Mouse (Mus musculus) lung, embryonic 15.5 days (tissue): ENCODE data around the gene Clk3. TPM values are rescaled to one million over a fixed set of nuclear protein-coding genes. Genes with fewer than 3 reads are reported as not detected.

ENCODE experiments used
- ATAC-seq: fragments of 200-750 bp; cut with Nextera tagmentation; 2 replicates; pipeline ENCODE4 v1.8.0; 2017; ENCODE audit warnings: moderate number of reproducible peaks, borderline replicate concordance; ENCODE audit not compliant: low FRiP score, low TSS enrichment; ENCODE audit errors: extremely low read depth
- H3K27ac ChIP-seq: fragments of 300-500 bp; sonication (generic); 2 replicates; pipeline ENCODE4 v1.5.1; 2015; ENCODE audit warnings: moderate library complexity, mild to moderate bottlenecking, inconsistent platforms
- H3K27me3 ChIP-seq: fragments of 300-500 bp; sonication (generic); 2 replicates; pipeline ENCODE4 v1.6.1; 2015; ENCODE audit warnings: inconsistent platforms
- H3K36me3 ChIP-seq: fragments of 300-500 bp; sonication (generic); 2 replicates; pipeline ENCODE4 v1.6.1; 2015; ENCODE audit warnings: inconsistent platforms
- H3K4me1 ChIP-seq: fragments of 300-500 bp; sonication (generic); 2 replicates; pipeline ENCODE4 v1.6.1; 2015; ENCODE audit warnings: inconsistent platforms
- H3K4me2 ChIP-seq: fragments of 300-500 bp; sonication (generic); 2 replicates; pipeline ENCODE4 v1.6.1; 2015; ENCODE audit warnings: inconsistent platforms, mild to moderate bottlenecking, moderate library complexity
- H3K4me3 ChIP-seq: fragments of 300-500 bp; sonication (generic); 2 replicates; pipeline ENCODE4 v1.5.1; 2015; ENCODE audit warnings: mild to moderate bottlenecking, inconsistent platforms
- H3K9ac ChIP-seq: fragments of 300-500 bp; sonication (generic); 2 replicates; pipeline ENCODE4 v1.6.1; 2015; ENCODE audit warnings: inconsistent platforms
- H3K9me3 ChIP-seq: fragments of 300-500 bp; sonication (generic); 2 replicates; pipeline ENCODE4 v1.6.1; 2016; ENCODE audit warnings: inconsistent platforms
- WGBS: fragments of 180-500 bp; shearing (Covaris S2); methylation state at CpG from one replicate; pipeline ENCODE4 v1.1.7; 2015; 5-methylcytosine and 5-hydroxymethylcytosine counted together
- polyA plus RNA-seq: library from polyadenylated mRNA; unstranded; fragments of >200 nt; fragmentation: Nextera tagmentation; extraction: Ambion mirVana; gene quantifications from 2 replicates; pipeline ENCODE4 v1.2.1, GENCODE M21; 2015

Clk3 gene
- polyA plus RNA-seq, 1 experiment from 2014 or later = 85.5 TPM

- no peaks in the 10 kb centered on the region for H3K9me3 ChIP-seq
- no peaks in the 10 kb centered on the region for H3K36me3 ChIP-seq
- H3K9ac ChIP-seq = no peak overlapping the region
- H3K27ac ChIP-seq = no peak overlapping the region
- no peak overlapping the region for H3K4me3 ChIP-seq
- WGBS = 60% methylated on average over 9 of the region's 9 CpGs
- H3K4me1 ChIP-seq = peaks cover 19% of the 10 kb centered on the region
- no peak for ATAC-seq
- no peaks in the 10 kb centered on the region for H3K27me3 ChIP-seq
- no peak overlapping the region for H3K4me2 ChIP-seq
Observed at GRCm38 (mm10) chr9:57800325-57800975, 34.8 kb upstream of the Clk3 start.

GRCm38 (mm10) chr9:57798725-57799253 lies 33.1 kb upstream of the Clk3 start:
- H3K9ac ChIP-seq = no peak overlapping the region
- 11% methylated on average over 10 of the region's 10 CpGs for WGBS
- no peak for ATAC-seq
- H3K4me3 ChIP-seq = no peak overlapping the region
- no peak overlapping the region for H3K4me2 ChIP-seq
- 0 out of 2 replicates have a peak overlapping the region, but pooled peaks have one; percentile 11 for H3K27ac ChIP-seq
- H3K9me3 ChIP-seq = no peaks in the 10 kb centered on the region
- no peaks in the 10 kb centered on the region for H3K27me3 ChIP-seq
- no peaks in the 10 kb centered on the region for H3K36me3 ChIP-seq
- H3K4me1 ChIP-seq = peaks cover 19% of the 10 kb centered on the region

GRCm38 (mm10) chr9:57797456-57797855 lies 31.8 kb upstream of the Clk3 start:
- Histone ChIP-seq H3K4me1 (peaks cover 11% of the 10 kb centered on the region), H3K27ac (no peak overlapping the region), H3K27me3 (no peaks in the 10 kb centered on the region), H3K4me2 (no peak overlapping the region), H3K36me3 (no peaks in the 10 kb centered on the region), H3K4me3 (no peak overlapping the region), H3K9ac (no peak overlapping the region), H3K9me3 (no peaks in the 10 kb centered on the region)
- WGBS = 90% methylated on average over 8 of the region's 8 CpGs
- no peak for ATAC-seq

- Histone ChIP-seq H3K4me2 (no peak overlapping the region), H3K27me3 (no peaks in the 10 kb centered on the region), H3K9ac (no peak overlapping the region), H3K27ac (no peak overlapping the region), H3K4me1 (no peaks in the 10 kb centered on the region), H3K9me3 (no peaks in the 10 kb centered on the region), H3K4me3 (no peak overlapping the region), H3K36me3 (no peaks in the 10 kb centered on the region)
- ATAC-seq = no peak
- 85% methylated on average over 3 of the region's 3 CpGs for WGBS
Observed at GRCm38 (mm10) chr9:57789733-57790132, 24.1 kb upstream of the Clk3 start.

- no peak overlapping the region for H3K4me2 ChIP-seq
- 86% methylated on average over 3 of the region's 3 CpGs for WGBS
- ATAC-seq = no peak
Observed at GRCm38 (mm10) chr9:57782656-57783055, 17.0 kb upstream of the Clk3 start.

GRCm38 (mm10) chr9:57775736-57776135 lies 10.1 kb upstream of the Clk3 start:
- Histone ChIP-seq H3K9ac (no peak overlapping the region), H3K4me1 (0 out of 2 replicates have a peak, but pooled peaks cover 2% of the 10 kb centered on the region), H3K4me3 (no peak overlapping the region), H3K9me3 (no peaks in the 10 kb centered on the region), H3K27me3 (no peaks in the 10 kb centered on the region), H3K4me2 (no peak overlapping the region), H3K27ac (no peak overlapping the region), H3K36me3 (no peaks in the 10 kb centered on the region)
- WGBS = 59% methylated on average over 4 of the region's 4 CpGs
- no peak for ATAC-seq

More at GRCm38 (mm10) chr9:57782656-57783055, 17.0 kb upstream of the Clk3 start:
- Histone ChIP-seq H3K27ac (no peak overlapping the region), H3K4me1 (no peaks in the 10 kb centered on the region), H3K9me3 (no peaks in the 10 kb centered on the region), H3K27me3 (no peaks in the 10 kb centered on the region), H3K9ac (no peak overlapping the region), H3K36me3 (no peaks in the 10 kb centered on the region), H3K4me3 (no peak overlapping the region)

- Histone ChIP-seq H3K27ac (no peak overlapping the region), H3K4me3 (no peak overlapping the region), H3K9ac (no peak overlapping the region), H3K27me3 (no peaks in the 10 kb centered on the region), H3K4me2 (no peak overlapping the region), H3K4me1 (0 out of 2 replicates have a peak, but pooled peaks cover 2% of the 10 kb centered on the region), H3K9me3 (no peaks in the 10 kb centered on the region), H3K36me3 (no peaks in the 10 kb centered on the region)
- ATAC-seq = no peak
- 59% methylated on average over 5 of the region's 5 CpGs for WGBS
Observed at GRCm38 (mm10) chr9:57775026-57775425, 9.4 kb upstream of the Clk3 start.

- 3% methylated on average over 1 of the region's 1 CpGs for WGBS
- Histone ChIP-seq H3K9me3 (no peaks in the 10 kb centered on the region), H3K4me1 (0 out of 2 replicates have a peak, but pooled peaks cover 2% of the 10 kb centered on the region), H3K27me3 (no peaks in the 10 kb centered on the region), H3K27ac (no peak overlapping the region), H3K4me3 (no peak overlapping the region), H3K4me2 (no peak overlapping the region), H3K9ac (no peak overlapping the region), H3K36me3 (no peaks in the 10 kb centered on the region)
- no peak for ATAC-seq
Observed at GRCm38 (mm10) chr9:57774168-57774567, 8.5 kb upstream of the Clk3 start.

GRCm38 (mm10) chr9:57773754-57774153 lies 8.1 kb upstream of the Clk3 start:
- Histone ChIP-seq H3K4me1 (0 out of 2 replicates have a peak, but pooled peaks cover 2% of the 10 kb centered on the region), H3K9ac (no peak overlapping the region), H3K9me3 (no peaks in the 10 kb centered on the region), H3K27ac (no peak overlapping the region), H3K36me3 (no peaks in the 10 kb centered on the region), H3K27me3 (no peaks in the 10 kb centered on the region), H3K4me3 (no peak overlapping the region), H3K4me2 (no peak overlapping the region)
- ATAC-seq = no peak
- 56% methylated on average over 3 of the region's 3 CpGs for WGBS

GRCm38 (mm10) chr9:57770836-57771235 lies 5.2 kb upstream of the Clk3 start:
- H3K4me1 ChIP-seq = peaks cover 9% of the 10 kb centered on the region
- no peaks in the 10 kb centered on the region for H3K9me3 ChIP-seq
- no peak overlapping the region for H3K4me2 ChIP-seq
- H3K36me3 ChIP-seq = no peaks in the 10 kb centered on the region
- no peak for ATAC-seq
- no peak overlapping the region for H3K27ac ChIP-seq
- H3K4me3 ChIP-seq = no peak overlapping the region
- H3K27me3 ChIP-seq = no peaks in the 10 kb centered on the region
- 85% methylated on average over 2 of the region's 2 CpGs for WGBS
- no peak overlapping the region for H3K9ac ChIP-seq

- Histone ChIP-seq H3K4me1 (peaks cover 9% of the 10 kb centered on the region), H3K27ac (no peak overlapping the region), H3K9me3 (no peaks in the 10 kb centered on the region), H3K4me3 (no peak overlapping the region), H3K36me3 (no peaks in the 10 kb centered on the region), H3K9ac (no peak overlapping the region), H3K4me2 (no peak overlapping the region), H3K27me3 (no peaks in the 10 kb centered on the region)
- ATAC-seq = no peak
- 95% methylated on average over 1 of the region's 1 CpGs for WGBS
Observed at GRCm38 (mm10) chr9:57770214-57770613, 4.6 kb upstream of the Clk3 start.

- no peaks in the 10 kb centered on the region for H3K9me3 ChIP-seq
- 63% methylated on average over 2 of the region's 2 CpGs for WGBS
- H3K4me2 ChIP-seq = no peak overlapping the region
- no peaks in the 10 kb centered on the region for H3K27me3 ChIP-seq
- H3K36me3 ChIP-seq = no peaks in the 10 kb centered on the region
- no peak overlapping the region for H3K27ac ChIP-seq
- no peak overlapping the region for H3K4me3 ChIP-seq
- no peak overlapping the region for H3K9ac ChIP-seq
- H3K4me1 ChIP-seq = peaks cover 9% of the 10 kb centered on the region
- no peak for ATAC-seq
Observed at GRCm38 (mm10) chr9:57769539-57770069, 3.9 kb upstream of the Clk3 start.
